Mouse (Mus musculus) heart, embryonic 16.5 days (tissue): ENCODE measurements around the gene Plac8. TPM values are rescaled to one million over a fixed set of nuclear protein-coding genes. Genes with fewer than 3 reads are reported as not detected.

ENCODE experiments used
- ATAC-seq: fragments of 200-750 bp; cut with Nextera tagmentation; replicated peaks from 2 replicates; pipeline ENCODE4 v1.8.0; 2017; ENCODE audit warnings: moderate number of reproducible peaks; ENCODE audit not compliant: insufficient read depth, low FRiP score; ENCODE audit errors: extremely low read depth
- H3K27ac ChIP-seq: fragments of 300-500 bp; sonication (generic); 2 replicates; pipeline ENCODE4 v1.5.1; 2014; ENCODE audit warnings: mild to moderate bottlenecking, low read length, control low read depth, moderate library complexity
- H3K27me3 ChIP-seq: fragments of 300-500 bp; sonication (generic); 2 replicates; pipeline ENCODE4 v1.6.1; 2014; ENCODE audit warnings: low read length, mixed read lengths; ENCODE audit not compliant: control insufficient read depth, insufficient read depth
- H3K36me3 ChIP-seq: fragments of 300-500 bp; sonication (generic); 2 replicates; pipeline ENCODE4 v1.6.1; 2014; ENCODE audit not compliant: control insufficient read depth, insufficient read depth
- H3K4me1 ChIP-seq: fragments of 300-500 bp; sonication (generic); 2 replicates; pipeline ENCODE4 v1.6.1; 2014; ENCODE audit warnings: low read length, mixed read lengths; ENCODE audit not compliant: control insufficient read depth, insufficient read depth
- H3K4me2 ChIP-seq: fragments of 300-500 bp; sonication (generic); 2 replicates; pipeline ENCODE4 v1.6.1; 2014; ENCODE audit warnings: low read depth, mild to moderate bottlenecking, control low read depth, low read length
- H3K4me3 ChIP-seq: fragments of 300-500 bp; sonication (generic); 2 replicates; pipeline ENCODE4 v1.5.1; 2014; ENCODE audit warnings: mild to moderate bottlenecking, control low read depth, low read length
- H3K9ac ChIP-seq: fragments of 300-500 bp; sonication (generic); 2 replicates; pipeline ENCODE4 v1.6.1; 2014; ENCODE audit warnings: low read length, control low read depth
- H3K9me3 ChIP-seq: fragments of 300-500 bp; sonication (generic); replicated peaks from 2 replicates; pipeline ENCODE4 v1.6.1; 2016; ENCODE audit warnings: low read length; ENCODE audit not compliant: control insufficient read depth
- WGBS: fragments of 180-500 bp; shearing (Covaris S2); extraction: QIAGEN DNeasy Blood & Tissue Kit; methylation state at CpG from one replicate; pipeline ENCODE4 v1.1.7; 2014; 5-methylcytosine and 5-hydroxymethylcytosine counted together
- polyA plus RNA-seq: library from polyadenylated mRNA; unstranded; fragments of >200 nt; fragmentation: Nextera tagmentation; extraction: Ambion mirVana; gene quantifications from 2 replicates; pipeline ENCODE4 v1.2.1, GENCODE M21; 2015

The Plac8 gene
- polyA plus RNA-seq, 1 experiment from 2014 or later = 44.7 TPM

GRCm38 (mm10) chr5:100601864-100602263, 29.8 kb upstream of the Plac8 start:
- no peaks in the 10 kb centered on the region for H3K27me3 ChIP-seq
- 59% methylated on average over 2 of the region's 2 CpGs for WGBS
- H3K4me3 ChIP-seq = no peak overlapping the region
- H3K9ac ChIP-seq = no peak overlapping the region
- no peaks in the 10 kb centered on the region for H3K36me3 ChIP-seq
- H3K4me2 ChIP-seq = no peak overlapping the region
- no peak overlapping the region for H3K27ac ChIP-seq
- no peak for ATAC-seq
- H3K4me1 ChIP-seq = peaks cover 5% of the 10 kb centered on the region; the same call in 1 of the 2 replicates
- no peaks in the 10 kb centered on the region for H3K9me3 ChIP-seq

DNA sequence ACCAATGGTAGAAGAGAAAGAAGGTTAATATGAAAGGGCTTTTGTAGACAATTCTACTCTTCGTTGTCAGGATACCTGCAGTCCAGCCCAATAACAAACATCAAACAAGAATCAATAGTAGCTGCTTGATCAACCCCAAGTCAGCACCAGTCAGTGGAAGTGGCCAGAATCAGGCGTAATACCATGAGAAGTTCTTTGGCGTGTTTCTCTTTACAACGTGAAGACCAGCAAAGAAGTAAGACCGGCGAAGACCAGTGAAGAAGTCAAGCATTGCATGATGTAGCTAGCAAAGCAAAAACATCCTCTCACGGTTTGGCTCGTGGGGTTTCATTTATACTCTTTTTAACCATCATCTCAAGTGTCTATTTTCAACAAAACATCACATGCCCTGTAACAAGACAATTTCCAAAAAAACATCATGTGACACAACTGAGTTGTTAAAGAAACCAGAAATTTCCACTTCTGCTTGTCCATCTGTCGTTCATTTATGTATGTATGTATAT, 27.0 kb upstream of the Plac8 start:
- no peaks in the 10 kb centered on the region for H3K36me3 ChIP-seq
- H3K27ac ChIP-seq = no peak overlapping the region
- no peaks in the 10 kb centered on the region for H3K9me3 ChIP-seq
- H3K9ac ChIP-seq = no peak overlapping the region
- WGBS = 88% methylated on average over 9 of the region's 9 CpGs
- H3K4me1 ChIP-seq = no peaks in the 10 kb centered on the region
- no peak overlapping the region for H3K4me3 ChIP-seq
- no peak overlapping the region for H3K4me2 ChIP-seq
- ATAC-seq = no peak
- H3K27me3 ChIP-seq = no peaks in the 10 kb centered on the region

DNA sequence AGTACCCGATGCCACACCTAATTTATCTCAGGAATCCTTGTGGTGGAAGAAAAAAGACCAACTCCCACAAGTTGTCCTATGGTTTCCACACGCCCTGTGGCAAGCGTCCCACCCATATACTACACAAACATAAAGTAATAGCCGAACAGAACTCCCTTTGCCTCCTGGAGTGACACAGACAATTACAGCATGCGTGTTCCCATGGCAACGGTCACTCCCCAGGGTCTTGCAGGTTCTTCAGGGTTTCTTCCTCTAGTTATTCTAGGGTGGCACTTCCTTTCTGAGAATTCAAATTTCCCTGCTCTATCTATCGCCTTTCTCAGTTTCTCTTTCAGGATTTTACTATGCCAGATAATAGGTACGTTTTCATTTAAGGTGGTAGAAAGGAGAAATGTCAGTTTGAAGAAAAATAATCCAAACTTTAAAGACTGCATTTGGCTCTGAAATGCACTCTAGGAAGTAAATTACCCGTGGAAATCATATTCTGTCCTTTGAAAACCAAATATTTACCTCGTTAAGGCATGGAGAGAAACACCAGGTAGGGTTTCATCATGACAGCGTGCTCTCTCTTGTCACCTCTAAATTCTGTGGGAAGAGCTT, 25.9 kb upstream of the Plac8 start:
- ATAC-seq = no peak
- no peaks in the 10 kb centered on the region for H3K4me1 ChIP-seq
- H3K4me2 ChIP-seq = no peak overlapping the region
- 70% methylated on average over 11 of the region's 11 CpGs for WGBS
- no peak overlapping the region for H3K27ac ChIP-seq
- H3K27me3 ChIP-seq = no peaks in the 10 kb centered on the region
- H3K9me3 ChIP-seq = peaks cover 5% of the 10 kb centered on the region
- no peak overlapping the region for H3K4me3 ChIP-seq
- no peaks in the 10 kb centered on the region for H3K36me3 ChIP-seq
- no peak overlapping the region for H3K9ac ChIP-seq

DNA sequence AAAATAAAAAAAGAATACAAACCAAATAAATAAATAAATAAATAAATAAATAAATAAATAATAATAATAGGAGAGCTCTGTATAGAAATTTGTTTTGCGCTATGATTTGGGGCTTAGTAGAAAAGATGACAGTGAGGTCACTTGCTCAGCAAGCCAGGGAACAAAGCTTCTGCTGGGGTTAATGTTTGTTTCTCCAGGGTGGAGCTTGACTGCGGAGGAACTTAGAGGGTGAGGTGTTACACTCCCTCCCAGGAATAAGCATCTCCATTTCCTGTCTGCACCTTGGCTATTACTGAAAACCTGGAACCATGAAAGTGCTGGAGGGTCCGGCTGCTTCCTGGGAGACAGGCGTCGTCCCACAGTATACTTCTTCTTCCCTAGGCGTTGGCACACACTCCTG, 24.0 kb upstream of the Plac8 start:
- no peak for ATAC-seq
- Histone ChIP-seq H3K36me3 (no peaks in the 10 kb centered on the region), H3K4me3 (no peak overlapping the region), H3K27ac (no peak overlapping the region), H3K9ac (no peak overlapping the region), H3K27me3 (no peaks in the 10 kb centered on the region), H3K9me3 (peaks cover 6% of the 10 kb centered on the region), H3K4me2 (no peak overlapping the region), H3K4me1 (no peaks in the 10 kb centered on the region)
- WGBS = 83% methylated on average over 6 of the region's 6 CpGs

GRCm38 (mm10) chr5:100594803-100595467, 22.9 kb upstream of the Plac8 start:
- H3K9me3 ChIP-seq = peaks cover 6% of the 10 kb centered on the region
- H3K27ac ChIP-seq = no peak overlapping the region
- ATAC-seq = no peak
- H3K9ac ChIP-seq = no peak overlapping the region
- H3K4me2 ChIP-seq = no peak overlapping the region
- no peaks in the 10 kb centered on the region for H3K27me3 ChIP-seq
- H3K4me1 ChIP-seq = no peaks in the 10 kb centered on the region
- WGBS = 83% methylated on average over 13 of the region's 13 CpGs
- no peaks in the 10 kb centered on the region for H3K36me3 ChIP-seq
- no peak overlapping the region for H3K4me3 ChIP-seq

DNA sequence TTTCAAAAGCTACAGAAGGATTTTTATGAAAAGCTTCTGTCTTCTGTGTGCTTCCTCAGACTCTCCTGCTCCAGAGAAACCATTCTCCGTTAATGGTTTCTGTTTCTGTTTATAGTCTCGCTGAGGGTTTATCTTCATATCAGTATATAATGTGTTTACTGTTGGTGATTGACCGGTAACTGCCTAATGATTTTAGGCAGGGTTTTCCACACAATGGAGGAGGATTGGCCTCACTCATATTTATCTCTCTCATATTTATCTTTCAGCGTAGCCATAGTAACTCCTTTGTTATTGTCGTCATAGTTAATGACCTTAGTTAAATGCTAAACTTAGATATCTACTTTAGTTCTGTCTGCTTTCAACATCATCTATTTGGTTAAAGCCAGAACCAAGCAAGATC, 18.5 kb upstream of the Plac8 start:
- H3K4me2 ChIP-seq = no peak overlapping the region
- H3K4me1 ChIP-seq = no peaks in the 10 kb centered on the region
- H3K4me3 ChIP-seq = no peak overlapping the region
- H3K27ac ChIP-seq = no peak overlapping the region
- no peak overlapping the region for H3K9ac ChIP-seq
- peaks cover 6% of the 10 kb centered on the region for H3K9me3 ChIP-seq
- WGBS = 57% methylated on average over 5 of the region's 5 CpGs
- ATAC-seq = no peak
- H3K27me3 ChIP-seq = no peaks in the 10 kb centered on the region
- no peaks in the 10 kb centered on the region for H3K36me3 ChIP-seq

DNA sequence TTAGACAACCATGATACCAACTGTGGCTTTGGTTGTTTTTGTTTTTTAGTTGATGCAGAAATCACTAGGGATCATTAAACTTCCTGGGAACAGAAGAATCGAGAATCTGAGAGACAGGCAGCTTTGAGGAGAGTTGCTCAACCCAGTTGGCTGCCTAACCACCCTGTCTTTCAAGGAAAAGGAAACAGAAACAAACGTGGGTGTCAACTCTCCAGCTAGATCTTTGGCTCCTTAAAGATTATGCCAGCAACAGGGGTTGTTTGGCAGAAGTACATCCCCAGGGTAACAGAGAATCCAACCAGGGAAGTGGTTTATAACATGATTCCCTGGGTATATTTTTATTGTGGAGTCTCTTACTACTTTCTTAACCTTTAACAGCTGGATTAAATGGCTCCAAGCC, 15.6 kb upstream of the Plac8 start:
- H3K9ac ChIP-seq = no peak overlapping the region
- no peak overlapping the region for H3K27ac ChIP-seq
- H3K27me3 ChIP-seq = no peaks in the 10 kb centered on the region
- H3K4me3 ChIP-seq = no peak overlapping the region
- no peak for ATAC-seq
- no peaks in the 10 kb centered on the region for H3K9me3 ChIP-seq
- no peak overlapping the region for H3K4me2 ChIP-seq
- H3K4me1 ChIP-seq = no peaks in the 10 kb centered on the region
- 38% methylated on average over 2 of the region's 2 CpGs for WGBS
- no peaks in the 10 kb centered on the region for H3K36me3 ChIP-seq

- Histone ChIP-seq H3K27me3 (no peaks in the 10 kb centered on the region), H3K9ac (no peak overlapping the region), H3K36me3 (no peaks in the 10 kb centered on the region), H3K27ac (no peak overlapping the region), H3K4me1 (no peaks in the 10 kb centered on the region), H3K4me3 (no peak overlapping the region), H3K9me3 (no peaks in the 10 kb centered on the region), H3K4me2 (no peak overlapping the region)
- 89% methylated on average over 7 of the region's 7 CpGs for WGBS
- ATAC-seq = no peak
These were observed 15.1 kb upstream of the Plac8 start for GRCm38 (mm10) chr5:100587136-100587535.

GRCm38 (mm10) chr5:100585657-100586056, 13.6 kb upstream of the Plac8 start:
- no peaks in the 10 kb centered on the region for H3K9me3 ChIP-seq
- H3K4me3 ChIP-seq = no peak overlapping the region
- no peaks in the 10 kb centered on the region for H3K4me1 ChIP-seq
- H3K27me3 ChIP-seq = no peaks in the 10 kb centered on the region
- H3K27ac ChIP-seq = no peak overlapping the region
- 79% methylated on average over 3 of the region's 3 CpGs for WGBS
- no peaks in the 10 kb centered on the region for H3K36me3 ChIP-seq
- ATAC-seq = no peak
- no peak overlapping the region for H3K4me2 ChIP-seq
- H3K9ac ChIP-seq = no peak overlapping the region
